Mouse (Mus musculus) testis, adult 2 months (tissue): ENCODE results near the gene Dock1. TPM values are rescaled to one million over a fixed set of nuclear protein-coding genes. Genes with fewer than 3 reads are reported as not detected.

ENCODE experiments used
- H3K27ac ChIP-seq: fragments of 200-500 bp; 2 replicates; pipeline ENCODE4 v1.5.1; 2012; ENCODE audit warnings: low read depth, low read length; ENCODE audit not compliant: control insufficient read depth, insufficient read depth
- H3K27me3 ChIP-seq: fragments of 200-500 bp; 2 replicates; pipeline ENCODE4 v1.6.1; 2012; ENCODE audit warnings: mild to moderate bottlenecking, low read length, moderate library complexity; ENCODE audit not compliant: control insufficient read depth, insufficient read depth
- H3K36me3 ChIP-seq: fragments of 200-500 bp; 2 replicates; pipeline ENCODE4 v1.6.1; 2012; ENCODE audit warnings: mild to moderate bottlenecking, low read length; ENCODE audit not compliant: control insufficient read depth, insufficient read depth
- H3K4me1 ChIP-seq: fragments of 200-500 bp; 2 replicates; pipeline ENCODE4 v1.6.1; 2012; ENCODE audit warnings: low read length; ENCODE audit not compliant: control insufficient read depth, insufficient read depth
- H3K4me3 ChIP-seq: fragments of 200-500 bp; 2 replicates; pipeline ENCODE4 v1.5.1; 2012; ENCODE audit warnings: low read depth, mild to moderate bottlenecking, low read length, moderate library complexity, mixed read lengths; ENCODE audit not compliant: control insufficient read depth
- CTCF ChIP-seq: fragments of 200-500 bp; IDR thresholded peaks from 2 replicates; pipeline ENCODE4 v1.5.1; 2012; ENCODE audit warnings: low read depth, mild to moderate bottlenecking, inconsistent platforms, low read length, moderate library complexity; ENCODE audit not compliant: control insufficient read depth, insufficient read depth, insufficient replicate concordance
- POLR2A ChIP-seq: fragments of 200-500 bp; IDR thresholded peaks from 2 replicates; pipeline ENCODE4 v1.6.1; 2012; ENCODE audit warnings: low read depth, mild to moderate bottlenecking, inconsistent platforms, low read length, moderate library complexity; ENCODE audit not compliant: control insufficient read depth
- polyA plus RNA-seq: library from polyadenylated mRNA; depleted of rRNA; stranded (reverse); fragments of >200 nt; gene quantifications from 2 replicates; pipeline ENCODE4 v1.2.3, GENCODE M21; 2012

The Dock1 gene
- polyA plus RNA-seq, 1 experiment = 2.2 TPM

DNA sequence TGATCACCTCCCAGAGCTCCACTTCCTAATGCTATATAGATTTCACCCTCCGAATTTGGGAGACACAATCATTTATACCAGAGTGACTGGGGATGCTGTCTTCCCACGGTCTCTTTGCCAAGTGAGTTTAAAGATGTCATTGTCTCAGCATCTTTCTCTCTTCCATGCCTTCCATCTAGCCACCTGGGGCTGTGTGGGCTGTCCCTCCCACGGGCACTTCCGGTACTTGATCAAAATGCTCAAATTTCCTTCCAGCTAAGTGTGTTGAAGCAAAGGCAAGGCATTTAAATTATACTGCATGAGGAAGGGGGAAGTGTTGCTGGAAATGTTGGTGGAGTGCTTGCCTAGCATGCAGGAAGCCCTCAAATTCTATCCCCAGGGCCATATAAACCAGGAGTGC, 388.6 kb downstream of the Dock1 start:
- H3K4me1 ChIP-seq = no peaks in the 10 kb centered on the region
- H3K27ac ChIP-seq = no peak overlapping the region
- H3K4me3 ChIP-seq = no peak overlapping the region
- H3K27me3 ChIP-seq = no peaks in the 10 kb centered on the region
- no peak for TF ChIP-seq POLR2A
- no peak for TF ChIP-seq CTCF
- H3K36me3 ChIP-seq = no peaks in the 10 kb centered on the region

DNA sequence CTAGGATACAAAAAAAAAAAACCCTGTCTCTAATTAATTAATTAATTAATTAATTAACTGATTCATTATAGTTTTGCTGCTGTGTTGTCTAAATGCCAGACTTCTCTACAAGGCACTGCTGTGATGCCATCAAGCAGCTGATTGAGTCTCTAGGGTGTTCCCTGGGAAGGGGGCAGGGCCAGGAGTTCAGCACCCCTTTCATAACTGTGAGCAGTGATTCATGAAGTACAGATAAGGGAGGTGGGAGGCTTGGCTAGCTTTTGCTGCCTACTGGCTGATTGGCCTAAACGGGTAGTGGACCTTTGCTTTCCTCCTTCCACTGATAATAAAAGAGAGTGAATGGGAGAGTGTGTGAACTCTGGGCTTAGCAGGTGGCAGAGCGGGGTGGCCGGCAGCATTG, 389.1 kb downstream of the Dock1 start:
- Histone ChIP-seq H3K27me3 (no peaks in the 10 kb centered on the region), H3K36me3 (no peaks in the 10 kb centered on the region), H3K4me1 (no peaks in the 10 kb centered on the region), H3K27ac (no peak overlapping the region), H3K4me3 (no peak overlapping the region)
- TF ChIP-seq POLR2A = no peak
- no peak for TF ChIP-seq CTCF

DNA sequence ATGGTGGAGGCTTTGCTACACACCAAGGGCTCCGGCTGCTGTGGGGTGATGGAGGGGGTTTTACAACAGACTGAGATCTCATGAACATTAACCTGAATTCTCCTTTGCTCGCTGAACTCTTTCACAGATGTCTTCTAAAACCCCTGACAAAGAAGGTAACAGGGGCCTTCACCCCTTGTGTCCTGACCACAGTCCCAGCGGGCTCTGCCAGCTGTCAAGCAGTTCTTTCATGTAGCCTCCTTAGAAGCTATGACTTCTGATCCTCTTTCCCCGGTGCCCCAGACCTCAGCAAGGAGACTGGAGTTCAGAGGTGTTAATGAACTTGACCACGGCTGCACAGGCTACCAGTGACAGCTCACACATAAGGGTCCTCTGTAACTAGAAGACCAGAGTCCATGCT, 393.4 kb downstream of the Dock1 start:
- TF ChIP-seq CTCF = no peak
- TF ChIP-seq POLR2A = no peak
- no peak overlapping the region for H3K4me3 ChIP-seq
- H3K27me3 ChIP-seq = no peaks in the 10 kb centered on the region
- no peak overlapping the region for H3K27ac ChIP-seq
- H3K36me3 ChIP-seq = no peaks in the 10 kb centered on the region
- no peaks in the 10 kb centered on the region for H3K4me1 ChIP-seq

DNA sequence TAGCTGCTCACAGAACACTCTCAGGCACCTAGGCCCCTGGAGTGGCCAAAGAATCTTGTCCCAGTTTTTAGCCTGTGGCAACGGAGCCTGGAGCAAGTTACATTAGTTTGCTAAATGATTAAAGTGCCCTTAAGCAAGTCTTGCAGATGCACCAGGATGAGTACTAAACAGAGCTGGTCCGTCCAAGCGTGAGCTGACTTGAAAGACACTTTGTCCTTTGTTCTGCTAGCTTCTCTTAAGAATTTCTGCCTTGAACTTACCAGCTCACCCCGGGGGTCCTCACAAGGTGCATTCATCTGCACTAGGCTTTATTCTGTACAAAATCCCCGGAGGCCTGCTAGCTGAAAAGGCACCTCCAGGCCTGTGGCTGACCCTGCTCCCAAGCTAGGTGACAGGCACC, 394.8 kb downstream of the Dock1 start:
- Histone ChIP-seq H3K4me3 (no peak overlapping the region), H3K4me1 (no peaks in the 10 kb centered on the region), H3K36me3 (no peaks in the 10 kb centered on the region), H3K27me3 (no peaks in the 10 kb centered on the region), H3K27ac (no peak overlapping the region)
- TF ChIP-seq CTCF (no peak), POLR2A (no peak)

DNA sequence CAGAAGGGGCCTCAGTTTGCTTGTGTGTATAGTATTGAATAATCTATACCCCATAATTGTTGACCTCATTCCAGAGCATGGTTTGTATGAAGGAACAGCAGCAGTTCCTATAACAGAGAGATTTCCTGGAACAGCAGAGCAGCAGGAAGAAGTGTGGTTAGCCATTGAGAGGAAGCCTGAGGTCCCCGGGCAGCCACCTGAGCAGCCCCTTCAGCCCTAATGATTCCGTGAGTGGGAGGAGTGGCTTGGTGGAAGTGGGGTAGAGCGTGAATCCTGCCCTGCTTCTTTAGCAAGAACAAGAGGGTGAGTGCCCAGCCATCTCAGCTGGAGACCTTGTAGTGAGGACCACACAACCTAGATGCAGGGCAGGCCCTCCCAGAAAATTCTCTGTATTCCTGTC, 398.4 kb downstream of the Dock1 start:
- Histone ChIP-seq H3K27me3 (no peaks in the 10 kb centered on the region), H3K4me3 (no peak overlapping the region), H3K27ac (no peak overlapping the region), H3K4me1 (no peaks in the 10 kb centered on the region), H3K36me3 (no peaks in the 10 kb centered on the region)
- TF ChIP-seq CTCF (no peak), POLR2A (no peak)

DNA sequence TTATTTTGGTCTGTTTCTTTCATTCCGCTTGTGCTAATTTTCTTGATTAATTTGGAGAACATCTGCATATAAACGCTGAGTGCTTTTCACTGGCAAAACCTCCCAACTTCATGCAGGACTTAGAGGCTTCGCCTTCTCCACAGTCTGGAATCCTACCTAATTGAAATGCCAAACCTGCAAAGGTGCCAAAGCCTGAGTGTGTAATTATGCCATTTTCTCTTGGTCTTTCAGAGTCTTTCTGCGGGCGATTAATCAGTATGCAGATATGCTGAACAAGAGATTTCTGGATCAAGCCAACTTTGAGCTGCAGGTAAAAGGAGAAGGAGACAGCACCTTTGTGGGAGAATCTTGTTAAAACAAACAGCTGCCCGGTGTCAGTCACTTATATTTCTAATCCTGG, 406.4 kb downstream of the Dock1 start:
- Histone ChIP-seq H3K27ac (no peak overlapping the region), H3K27me3 (no peaks in the 10 kb centered on the region), H3K36me3 (no peaks in the 10 kb centered on the region), H3K4me3 (no peak overlapping the region), H3K4me1 (no peaks in the 10 kb centered on the region)
- TF ChIP-seq POLR2A = no peak
- TF ChIP-seq CTCF = no peak

DNA sequence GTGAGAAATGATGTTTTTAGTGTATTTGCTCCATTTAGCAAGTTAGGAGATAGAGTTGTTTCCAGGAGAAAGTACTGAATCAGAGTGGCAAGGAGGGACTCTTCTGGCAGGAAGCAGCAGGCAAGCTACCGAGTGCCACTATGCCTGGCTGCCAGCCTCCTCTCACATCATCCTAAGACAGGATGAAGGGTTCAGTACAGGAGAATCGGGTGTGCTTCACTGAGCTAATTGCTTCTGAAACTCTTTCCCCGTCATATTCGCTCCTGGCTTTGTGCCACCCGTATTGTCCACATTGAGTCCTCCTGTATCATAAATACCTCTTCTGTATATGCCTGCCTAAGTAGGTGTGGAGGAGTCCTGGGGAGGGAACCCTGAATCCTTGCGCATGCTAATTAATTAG, 406.9 kb downstream of the Dock1 start:
- H3K4me3 ChIP-seq = no peak overlapping the region
- H3K4me1 ChIP-seq = no peaks in the 10 kb centered on the region
- TF ChIP-seq POLR2A = no peak
- TF ChIP-seq CTCF = no peak
- no peaks in the 10 kb centered on the region for H3K36me3 ChIP-seq
- H3K27me3 ChIP-seq = no peaks in the 10 kb centered on the region
- no peak overlapping the region for H3K27ac ChIP-seq

DNA sequence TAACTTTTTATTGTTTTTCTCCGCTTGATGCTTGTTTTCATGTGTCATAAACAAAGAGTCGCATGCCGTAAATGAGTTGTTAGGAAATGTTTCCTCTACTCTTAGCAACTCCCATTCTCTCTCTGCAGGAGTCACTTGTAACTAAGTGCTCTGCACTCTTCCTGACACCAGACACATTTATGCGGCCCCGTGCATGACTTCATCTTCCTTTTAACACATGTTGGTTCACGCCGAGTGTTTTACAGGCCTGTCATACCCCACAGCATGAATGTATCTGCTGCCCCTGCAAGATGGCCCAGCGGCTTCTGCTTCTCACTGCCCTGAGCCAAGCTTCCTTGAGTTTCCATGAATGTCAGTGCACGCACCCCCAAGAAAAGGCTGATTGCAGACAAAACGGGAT, 407.4 kb downstream of the Dock1 start:
- TF ChIP-seq POLR2A = no peak
- TF ChIP-seq CTCF = no peak
- Histone ChIP-seq H3K4me3 (no peak overlapping the region), H3K27ac (no peak overlapping the region), H3K27me3 (no peaks in the 10 kb centered on the region), H3K4me1 (no peaks in the 10 kb centered on the region), H3K36me3 (no peaks in the 10 kb centered on the region)
